Comparison of ENCODE assay signal across 9 mouse cellular contexts in genomic region chr3:89226361-89226760, GRCm38 (mm10). TPM values are rescaled to one million over a fixed set of nuclear protein-coding genes. Genes with fewer than 3 reads are reported as not detected.
DNase-seq lines count a peak whose midpoint lies in the region; ATAC-seq and TF ChIP-seq lines count a peak whose summit lies in the region.
"Had no signal": no experiment of that assay in that cellular context is flagged by ENCODE, and none has a peak within 500 bp of the region (broad histone marks: within the 10 kb centered on the region; RNA-seq: fewer than 3 reads in every experiment).

No protein-coding gene starts in this region.

- H3K4me1 ChIP-seq in heart, embryonic 13.5 days = peaks cover 22% of the 10 kb centered on the region
- peaks cover 10% of the 10 kb centered on the region for H3K4me1 ChIP-seq in ES-Bruce4 (ENCODE audit: control insufficient read depth, insufficient read depth, low read length)
- peaks cover 73% of the 10 kb centered on the region for H3K4me1 ChIP-seq in hindbrain, embryonic 10.5 days (replicated peaks)
- peaks cover 70% of the 10 kb centered on the region for H3K4me1 ChIP-seq in midbrain, embryonic 13.5 days (replicated peaks)

- 45% methylated on average over 11 of the region's 11 CpGs for WGBS in heart, embryonic 13.5 days
- 9% methylated on average over 11 of the region's 11 CpGs for WGBS in hindbrain, embryonic 10.5 days
- WGBS in midbrain, embryonic 13.5 days = 3% methylated on average over 11 of the region's 11 CpGs

- H3K27me3 ChIP-seq in heart, embryonic 13.5 days (replicated peaks) = peaks cover 56% of the 10 kb centered on the region
- no peaks in the 10 kb centered on the region for H3K27me3 ChIP-seq in ES-Bruce4 (ENCODE audit: control insufficient read depth, insufficient read depth, low read length, poor library complexity, severe bottlenecking)
- H3K27me3 ChIP-seq in hindbrain, embryonic 10.5 days (ENCODE audit: insufficient read depth, poor library complexity, severe bottlenecking) = peaks cover 22% of the 10 kb centered on the region
- no peaks in the 10 kb centered on the region for H3K27me3 ChIP-seq in midbrain, embryonic 13.5 days

- no peak for TF ChIP-seq CTCF in ES-Bruce4 (IDR thresholded peaks at IDR 0.05; ENCODE audit: low read depth, low read length)

- no peak overlapping the region; the same call in 1 of the 2 replicates for H3K27ac ChIP-seq in heart, embryonic 13.5 days (replicated peaks)
- peak overlapping the region; percentile 68 for H3K27ac ChIP-seq in ES-Bruce4 (ENCODE audit: insufficient read depth, low read length)
- peak overlapping the region; percentile 97 for H3K27ac ChIP-seq in hindbrain, embryonic 10.5 days
- H3K27ac ChIP-seq in midbrain, embryonic 13.5 days = peak overlapping the region; percentile 97

- H3K36me3 ChIP-seq in heart, embryonic 13.5 days = peaks cover 11% of the 10 kb centered on the region; the same call in 1 of the 2 replicates
- no peaks in the 10 kb centered on the region for H3K36me3 ChIP-seq in ES-Bruce4 (ENCODE audit: control insufficient read depth, insufficient read depth, low read length, poor library complexity, severe bottlenecking)
- peaks cover 44% of the 10 kb centered on the region for H3K36me3 ChIP-seq in hindbrain, embryonic 10.5 days
- H3K36me3 ChIP-seq in midbrain, embryonic 13.5 days = peaks cover 23% of the 10 kb centered on the region

- no peak for TF ChIP-seq POLR2A in ES-Bruce4 (IDR thresholded peaks at IDR 0.05; ENCODE audit: insufficient read depth, low read length)

- TF ChIP-seq EP300 in ES-Bruce4 (IDR thresholded peaks at IDR 0.05; ENCODE audit: insufficient read depth, low read depth, low read length) = no peak

- no peak for ATAC-seq in heart, embryonic 13.5 days (ENCODE audit: extremely low read depth, insufficient number of reproducible peaks, low FRiP score, low TSS enrichment)
- ATAC-seq in midbrain, embryonic 13.5 days = no peak

- H3K9ac ChIP-seq in heart, embryonic 13.5 days = peak overlapping the region; percentile 76
- peak overlapping the region; percentile 51 for H3K9ac ChIP-seq in ES-Bruce4 (ENCODE audit: low read depth, poor library complexity, severe bottlenecking)
- peak overlapping the region; percentile 85 for H3K9ac ChIP-seq in midbrain, embryonic 13.5 days (replicated peaks)

- no peak for DNase-seq in heart, adult 18-20 months
- DNase-seq in hindbrain, embryonic 10.5 days (ENCODE audit: low spot score) = no peak
- no peak for DNase-seq in thymus, postnatal 4 days
- DNase-seq in frontal cortex, adult 2 months (ENCODE audit: extremely low spot score in 1 of 2, low spot score in 1 of 2) = no peak
- DNase-seq in embryo, embryonic 9.5 days (ENCODE audit: extremely low spot score) = no peak

- peak overlapping the region; percentile 57 for H3K4me3 ChIP-seq in heart, embryonic 13.5 days
- H3K4me3 ChIP-seq in ES-Bruce4 (ENCODE audit: low read depth, low read length) = peak overlapping the region; percentile 58
- peak overlapping the region; percentile 83 for H3K4me3 ChIP-seq in hindbrain, embryonic 10.5 days
- peak overlapping the region; percentile 68 for H3K4me3 ChIP-seq in midbrain, embryonic 13.5 days (replicated peaks)

- peak overlapping the region; percentile 78 for H3K4me2 ChIP-seq in heart, embryonic 13.5 days
- peak overlapping the region; percentile 83 for H3K4me2 ChIP-seq in midbrain, embryonic 13.5 days (replicated peaks)

- no peaks in the 10 kb centered on the region for H3K9me3 ChIP-seq in heart, embryonic 13.5 days
- H3K9me3 ChIP-seq in ES-Bruce4 (replicated peaks; ENCODE audit: control insufficient read depth, insufficient read depth, low read length, poor library complexity, severe bottlenecking) = no peaks in the 10 kb centered on the region
- H3K9me3 ChIP-seq in hindbrain, embryonic 10.5 days = no peaks in the 10 kb centered on the region
- H3K9me3 ChIP-seq in midbrain, embryonic 13.5 days = no peaks in the 10 kb centered on the region
- H3K9me3 ChIP-seq: megakaryocyte, embryonic 14.5 days had no signal

RNA-seq across cellular contexts. Expression of gene Mtx1, which starts 0.5 kb away (rescaled TPM):
- polyA plus RNA-seq in heart, embryonic 13.5 days (2015; fragmentation: Nextera tagmentation; extraction: Ambion mirVana) = 125 and 126 TPM in 2 replicates
- 10 to 100 TPM; 60.3 to 61.5 TPM for total RNA-seq in heart, adult 18-20 months (2021)
- 136 and 143 TPM in 2 replicates for polyA plus RNA-seq in ES-Bruce4 (2011; ENCODE audit: insufficient read depth, insufficient read length, low read depth, missing spikeins)
- 228 and 232 TPM in 2 replicates for polyA plus RNA-seq in hindbrain, embryonic 10.5 days (2016; fragmentation: Nextera tagmentation; extraction: Ambion mirVana)
- polyA plus RNA-seq in midbrain, embryonic 13.5 days (2015; fragmentation: Nextera tagmentation; extraction: Ambion mirVana) = 158 and 165 TPM in 2 replicates
- 136 and 142 TPM in 2 replicates for polyA plus RNA-seq in frontal cortex, adult 2 months (2012; rRNA removed)

RNA-seq across cellular contexts. Expression of gene Muc1, which starts 2.5 kb away (rescaled TPM):
- polyA plus RNA-seq in heart, embryonic 13.5 days (2015; fragmentation: Nextera tagmentation; extraction: Ambion mirVana) = 0.59 and 1.1 TPM in 2 replicates
- 1 to 10 TPM in 1 of 2 experiments, under 1 TPM in 1; 0.40 to 2.1 TPM for total RNA-seq in heart, adult 18-20 months (2021)
- polyA plus RNA-seq in ES-Bruce4 (2011; ENCODE audit: insufficient read depth, insufficient read length, low read depth, missing spikeins) = 1.5 and 1.6 TPM in 2 replicates
- polyA plus RNA-seq in hindbrain, embryonic 10.5 days (2016; fragmentation: Nextera tagmentation; extraction: Ambion mirVana) = 1.1 and 1.8 TPM in 2 replicates
- 3.2 and 3.4 TPM in 2 replicates for polyA plus RNA-seq in midbrain, embryonic 13.5 days (2015; fragmentation: Nextera tagmentation; extraction: Ambion mirVana)
- polyA plus RNA-seq in frontal cortex, adult 2 months (2012; rRNA removed) = 1.1 and 2.1 TPM in 2 replicates

RNA-seq across cellular contexts. Expression of gene Thbs3, which starts 11.4 kb away (rescaled TPM):
- 15.6 and 16.2 TPM in 2 replicates for polyA plus RNA-seq in heart, embryonic 13.5 days (2015; fragmentation: Nextera tagmentation; extraction: Ambion mirVana)
- 1 to 10 TPM; 2.8 to 5.8 TPM for total RNA-seq in heart, adult 18-20 months (2021)
- 8.1 and 10.4 TPM in 2 replicates for polyA plus RNA-seq in ES-Bruce4 (2011; ENCODE audit: insufficient read depth, insufficient read length, low read depth, missing spikeins)
- 65.5 and 74.7 TPM in 2 replicates for polyA plus RNA-seq in hindbrain, embryonic 10.5 days (2016; fragmentation: Nextera tagmentation; extraction: Ambion mirVana)
- polyA plus RNA-seq in midbrain, embryonic 13.5 days (2015; fragmentation: Nextera tagmentation; extraction: Ambion mirVana) = 82.9 and 86.2 TPM in 2 replicates
- 51.0 and 57.4 TPM in 2 replicates for polyA plus RNA-seq in frontal cortex, adult 2 months (2012; rRNA removed)

RNA-seq across cellular contexts. Expression of gene Krtcap2, which starts 19.4 kb away (rescaled TPM):
- 216 and 229 TPM in 2 replicates for polyA plus RNA-seq in heart, embryonic 13.5 days (2015; fragmentation: Nextera tagmentation; extraction: Ambion mirVana)
- total RNA-seq in heart, adult 18-20 months (2021) = 10 to 100 TPM; 64.8 to 89.2 TPM
- polyA plus RNA-seq in ES-Bruce4 (2011; ENCODE audit: insufficient read depth, insufficient read length, low read depth, missing spikeins) = 163 and 164 TPM in 2 replicates
- polyA plus RNA-seq in hindbrain, embryonic 10.5 days (2016; fragmentation: Nextera tagmentation; extraction: Ambion mirVana) = 276 and 282 TPM in 2 replicates
- 205 and 209 TPM in 2 replicates for polyA plus RNA-seq in midbrain, embryonic 13.5 days (2015; fragmentation: Nextera tagmentation; extraction: Ambion mirVana)
- 53.0 and 66.4 TPM in 2 replicates for polyA plus RNA-seq in frontal cortex, adult 2 months (2012; rRNA removed)

RNA-seq across cellular contexts. Expression of gene Trim46, which starts 19.7 kb away (rescaled TPM):
- 0.70 and 0.76 TPM in 2 replicates for polyA plus RNA-seq in heart, embryonic 13.5 days (2015; fragmentation: Nextera tagmentation; extraction: Ambion mirVana)
- total RNA-seq in heart, adult 18-20 months (2021) = under 1 TPM; 0.37 to 0.98 TPM
- 5.7 and 7.1 TPM in 2 replicates for polyA plus RNA-seq in ES-Bruce4 (2011; ENCODE audit: insufficient read depth, insufficient read length, low read depth, missing spikeins)
- 5.2 and 11.6 TPM in 2 replicates for polyA plus RNA-seq in hindbrain, embryonic 10.5 days (2016; fragmentation: Nextera tagmentation; extraction: Ambion mirVana)
- 58.6 and 59.4 TPM in 2 replicates for polyA plus RNA-seq in midbrain, embryonic 13.5 days (2015; fragmentation: Nextera tagmentation; extraction: Ambion mirVana)
- polyA plus RNA-seq in frontal cortex, adult 2 months (2012; rRNA removed) = 96.7 and 99.7 TPM in 2 replicates
